Mouse (Mus musculus) embryonic facial prominence, embryonic 11.5 days (tissue): ENCODE measurements around the gene Cpt1c. TPM values are rescaled to one million over a fixed set of nuclear protein-coding genes. Genes with fewer than 3 reads are reported as not detected.

Experiments
- ATAC-seq: fragments of 200-750 bp; cut with Nextera tagmentation; replicated peaks from 2 replicates; pipeline ENCODE4 v1.8.0; 2017; ENCODE audit warnings: low read depth; ENCODE audit not compliant: insufficient number of reproducible peaks, low FRiP score, low TSS enrichment
- DNase-seq: peaks from one replicate; pipeline ENCODE4 v3.0.0-alpha.2; 2015; ENCODE audit warnings: low spot score
- H3K27ac ChIP-seq: fragments of 300-500 bp; sonication (generic); replicated peaks from 2 replicates; pipeline ENCODE4 v1.5.1; 2014; ENCODE audit warnings: mild to moderate bottlenecking, low read depth, low read length, control low read depth
- H3K27me3 ChIP-seq: fragments of 300-500 bp; sonication (generic); 2 replicates; pipeline ENCODE4 v1.6.1; 2014; ENCODE audit warnings: mild to moderate bottlenecking, low read length, moderate library complexity, mixed read lengths; ENCODE audit not compliant: control insufficient read depth, insufficient read depth
- H3K36me3 ChIP-seq: fragments of 300-500 bp; sonication (generic); replicated peaks from 2 replicates; pipeline ENCODE4 v1.6.1; 2014; ENCODE audit warnings: low read depth, mild to moderate bottlenecking, low read length, moderate library complexity, mixed read lengths; ENCODE audit not compliant: control insufficient read depth, insufficient read depth
- H3K4me1 ChIP-seq: fragments of 300-500 bp; sonication (generic); 2 replicates; pipeline ENCODE4 v1.6.1; 2014; ENCODE audit warnings: low read length, mixed read lengths; ENCODE audit not compliant: control insufficient read depth, insufficient read depth
- H3K4me2 ChIP-seq: fragments of 300-500 bp; sonication (generic); 2 replicates; pipeline ENCODE4 v1.6.1; 2014; ENCODE audit warnings: low read depth, mild to moderate bottlenecking, control low read depth, low read length, moderate library complexity
- H3K4me3 ChIP-seq: fragments of 300-500 bp; sonication (generic); 2 replicates; pipeline ENCODE4 v1.5.1; 2014; ENCODE audit warnings: low read depth, low read length, control low read depth
- H3K9ac ChIP-seq: fragments of 300-500 bp; sonication (generic); replicated peaks from 2 replicates; pipeline ENCODE4 v1.6.1; 2014; ENCODE audit warnings: mild to moderate bottlenecking, control low read depth, low read length
- H3K9me3 ChIP-seq: fragments of 300-500 bp; sonication (generic); replicated peaks from 2 replicates; pipeline ENCODE4 v1.6.1; 2016; ENCODE audit warnings: mild to moderate bottlenecking, low read length, inconsistent platforms, mixed read lengths; ENCODE audit not compliant: control insufficient read depth
- WGBS: fragments of 180-500 bp; shearing (Covaris S2); extraction: QIAGEN DNeasy Blood & Tissue Kit; methylation state at CpG from one replicate; pipeline ENCODE4 v1.1.7; 2014; 5-methylcytosine and 5-hydroxymethylcytosine counted together
- polyA plus RNA-seq: library from polyadenylated mRNA; unstranded; fragments of >200 nt; fragmentation: Nextera tagmentation; extraction: Ambion mirVana; gene quantifications from 2 replicates; pipeline ENCODE4 v1.2.1, GENCODE M21; 2014

Gene Cpt1c
- polyA plus RNA-seq, 1 experiment from 2014 or later = 14.3 TPM

DNA sequence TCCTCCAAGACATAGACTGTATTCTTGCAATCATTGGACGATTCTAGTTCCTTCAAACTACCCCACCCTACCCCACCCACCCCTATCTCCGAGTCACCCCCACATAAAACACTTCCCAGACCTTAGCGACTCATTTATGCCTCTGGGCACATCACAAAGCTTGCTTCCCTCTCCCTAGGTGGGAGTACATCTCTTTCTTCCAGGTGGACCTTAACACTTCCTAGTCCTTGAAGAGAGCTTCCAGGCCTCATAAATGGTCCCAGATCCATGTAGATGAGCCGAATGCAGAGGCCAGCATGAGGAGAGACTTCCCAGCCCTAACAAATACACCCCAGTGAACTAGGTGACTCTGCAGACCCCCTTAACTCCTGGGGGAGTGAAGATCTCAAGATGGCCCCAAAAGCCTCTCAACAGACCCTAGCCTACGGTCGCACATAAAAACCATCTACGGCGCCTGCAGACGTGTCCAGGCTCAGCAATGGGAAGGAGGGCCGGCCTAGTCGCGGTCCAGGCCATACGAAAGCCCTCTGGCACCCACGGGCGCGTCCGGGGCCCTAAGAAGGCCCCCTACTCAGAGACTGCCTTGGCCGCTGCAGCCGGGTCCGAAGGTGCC is 40.8 kb upstream of the Cpt1c start:
- Histone ChIP-seq H3K9ac (peak overlapping the region; percentile 96), H3K4me2 (peak overlapping the region; percentile 71), H3K9me3 (no peaks in the 10 kb centered on the region), H3K4me1 (peaks cover 2% of the 10 kb centered on the region; the same call in 1 of the 2 replicates), H3K36me3 (peaks cover 9% of the 10 kb centered on the region), H3K27ac (peak overlapping the region; percentile 72; the same call in 1 of the 2 replicates), H3K4me3 (peak overlapping the region; percentile 99), H3K27me3 (no peaks in the 10 kb centered on the region)
- ATAC-seq = no peak
- WGBS = 2% methylated on average over 20 of the region's 20 CpGs
- no peak for DNase-seq

DNA sequence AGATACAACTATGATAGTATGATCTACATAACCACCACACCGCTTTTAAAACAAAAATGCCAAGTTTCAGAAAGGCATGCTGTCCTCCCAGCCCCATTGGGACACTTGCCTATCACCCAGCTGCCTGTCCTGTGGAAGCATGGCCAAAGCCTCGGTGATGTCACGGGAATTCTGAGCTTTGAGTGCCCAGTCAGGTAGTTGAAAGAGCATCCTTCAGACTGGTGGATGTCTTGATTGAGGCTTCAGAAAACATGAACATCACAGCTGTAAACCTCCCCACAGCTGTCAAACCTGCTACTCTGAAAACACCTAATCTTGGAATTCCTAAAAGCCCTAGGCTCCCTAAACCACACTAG is 39.4 kb upstream of the Cpt1c start:
- WGBS = 92% methylated on average over 3 of the region's 3 CpGs
- no peak overlapping the region for H3K4me3 ChIP-seq
- no peak overlapping the region for H3K9ac ChIP-seq
- no peak overlapping the region for H3K4me2 ChIP-seq
- no peaks in the 10 kb centered on the region for H3K27me3 ChIP-seq
- H3K4me1 ChIP-seq = peaks cover 2% of the 10 kb centered on the region; the same call in 1 of the 2 replicates
- ATAC-seq (no peak), DNase-seq (no peak)
- H3K27ac ChIP-seq = no peak overlapping the region
- peaks cover 9% of the 10 kb centered on the region for H3K36me3 ChIP-seq
- no peaks in the 10 kb centered on the region for H3K9me3 ChIP-seq

DNA sequence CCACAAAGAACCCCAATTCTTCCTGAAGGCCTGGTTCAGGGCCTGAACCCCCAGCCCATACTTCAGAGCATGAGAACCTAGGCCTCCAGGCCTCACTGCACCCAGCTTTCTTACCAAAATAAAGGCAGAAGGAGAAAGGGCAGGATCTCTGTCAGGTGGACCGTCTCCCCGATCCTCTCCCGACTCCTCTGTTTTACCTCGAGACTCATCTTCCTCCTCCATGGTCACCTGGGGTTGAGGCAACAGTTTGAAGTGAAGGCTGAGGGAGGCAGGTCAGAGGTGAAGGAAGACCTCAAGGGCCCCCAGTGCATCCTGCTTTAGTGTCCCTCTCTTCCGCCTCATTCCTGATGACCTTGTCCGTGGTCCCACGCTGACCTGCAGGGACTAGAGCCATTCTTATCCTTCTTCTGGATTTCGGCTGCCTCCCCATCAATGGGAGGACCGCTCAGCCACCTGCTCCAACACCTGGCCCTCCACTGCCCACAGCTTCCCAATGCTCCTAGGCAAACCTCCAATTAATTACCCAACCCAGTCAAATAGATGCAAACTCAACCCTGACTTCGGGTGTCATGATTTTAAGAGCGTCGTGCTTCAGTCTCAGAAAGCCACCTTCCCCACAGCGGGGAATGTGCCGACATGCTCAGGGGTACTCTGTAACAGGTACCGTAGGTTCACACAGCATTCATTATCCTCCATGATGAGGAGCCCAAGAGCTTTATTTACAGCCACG is 38.9 kb upstream of the Cpt1c start:
- Histone ChIP-seq H3K9ac (no peak overlapping the region), H3K27me3 (no peaks in the 10 kb centered on the region), H3K27ac (no peak overlapping the region), H3K36me3 (peaks cover 9% of the 10 kb centered on the region), H3K4me3 (no peak overlapping the region), H3K9me3 (no peaks in the 10 kb centered on the region), H3K4me1 (peaks cover 2% of the 10 kb centered on the region; the same call in 1 of the 2 replicates), H3K4me2 (no peak overlapping the region)
- no peak for DNase-seq
- 95% methylated on average over 16 of the region's 16 CpGs for WGBS
- ATAC-seq = no peak

DNA sequence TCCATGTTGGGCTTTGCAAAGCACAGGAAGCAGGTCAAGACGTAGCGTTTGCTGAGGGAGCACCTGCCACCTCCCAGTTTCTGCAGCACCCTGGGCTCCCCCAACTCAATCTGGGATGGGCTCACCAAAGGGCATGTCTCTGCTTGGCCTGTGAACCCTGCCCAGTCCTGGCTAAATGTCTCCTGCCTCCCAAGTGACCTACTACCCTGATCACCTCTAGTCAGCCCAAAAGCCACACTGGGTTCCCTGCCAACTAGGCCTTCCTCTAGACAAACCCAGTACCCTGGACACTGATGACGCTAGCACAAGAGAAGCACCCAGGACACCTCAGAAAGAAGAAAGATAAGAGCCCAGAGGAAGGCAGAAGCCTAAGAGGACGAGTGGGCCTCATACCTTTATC is 38.2 kb upstream of the Cpt1c start:
- 92% methylated on average over 4 of the region's 4 CpGs for WGBS
- ATAC-seq = no peak
- no peak overlapping the region for H3K4me3 ChIP-seq

DNA sequence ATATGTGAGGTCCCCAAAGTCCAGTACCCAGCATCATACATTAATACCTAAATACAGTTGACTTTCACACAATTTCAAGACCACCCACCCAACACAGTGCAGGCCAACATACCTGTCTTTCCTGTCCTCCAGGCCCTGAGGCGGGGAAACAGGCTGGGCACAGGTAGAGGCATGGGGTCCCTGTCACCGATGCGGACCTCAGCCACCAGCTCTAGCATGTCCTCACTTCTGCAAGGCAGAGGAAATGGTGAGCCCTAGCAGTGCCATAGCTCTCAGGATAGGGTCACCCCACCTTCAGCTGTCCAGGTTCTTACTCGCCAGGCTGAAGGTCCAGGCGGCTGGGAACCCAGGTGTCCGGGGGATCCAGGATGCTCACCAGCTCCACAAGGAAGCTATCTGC is 37.4 kb upstream of the Cpt1c start:
- Histone ChIP-seq H3K36me3 (peaks cover 24% of the 10 kb centered on the region), H3K9ac (no peak overlapping the region), H3K9me3 (no peaks in the 10 kb centered on the region), H3K27ac (no peak overlapping the region), H3K4me2 (no peak overlapping the region), H3K4me1 (peaks cover 2% of the 10 kb centered on the region; the same call in 1 of the 2 replicates), H3K4me3 (no peak overlapping the region), H3K27me3 (no peaks in the 10 kb centered on the region)
- DNase-seq (no peak), ATAC-seq (no peak)
- 95% methylated on average over 6 of the region's 6 CpGs for WGBS

More for the DNA sequence above, 38.2 kb upstream of the Cpt1c start:
- H3K4me2 ChIP-seq = no peak overlapping the region
- no peak for DNase-seq
- H3K4me1 ChIP-seq = peaks cover 2% of the 10 kb centered on the region; the same call in 1 of the 2 replicates
- no peak overlapping the region for H3K9ac ChIP-seq
- H3K27me3 ChIP-seq = no peaks in the 10 kb centered on the region
- no peaks in the 10 kb centered on the region for H3K9me3 ChIP-seq
- peaks cover 16% of the 10 kb centered on the region for H3K36me3 ChIP-seq
- no peak overlapping the region for H3K27ac ChIP-seq

DNA sequence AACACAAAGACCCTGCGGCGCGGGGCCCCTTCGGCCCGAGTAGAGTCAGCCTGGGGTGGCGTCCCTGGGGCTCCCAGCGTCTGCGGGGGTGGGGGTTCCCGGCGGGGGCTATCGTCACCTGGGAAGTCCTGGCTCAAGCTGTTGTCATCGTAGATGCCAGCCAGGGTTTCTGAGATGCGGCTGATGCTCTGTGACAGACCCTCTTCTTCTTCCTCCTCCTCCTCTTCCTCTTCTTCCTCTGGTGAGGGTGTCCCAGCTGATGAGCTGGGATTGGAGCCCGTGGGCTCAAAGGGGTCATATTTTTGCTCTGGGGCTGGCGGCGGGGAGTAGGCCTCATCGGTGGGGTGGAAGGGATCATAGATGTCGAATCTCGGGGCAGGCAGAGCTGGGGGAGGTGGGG is 33.8 kb upstream of the Cpt1c start:
- Histone ChIP-seq H3K4me1 (no peaks in the 10 kb centered on the region), H3K4me2 (no peak overlapping the region), H3K9ac (no peak overlapping the region), H3K36me3 (peaks cover 44% of the 10 kb centered on the region), H3K27me3 (no peaks in the 10 kb centered on the region), H3K9me3 (no peaks in the 10 kb centered on the region), H3K27ac (no peak overlapping the region), H3K4me3 (no peak overlapping the region)
- ATAC-seq (no peak), DNase-seq (no peak)
- 93% methylated on average over 19 of the region's 19 CpGs for WGBS

DNA sequence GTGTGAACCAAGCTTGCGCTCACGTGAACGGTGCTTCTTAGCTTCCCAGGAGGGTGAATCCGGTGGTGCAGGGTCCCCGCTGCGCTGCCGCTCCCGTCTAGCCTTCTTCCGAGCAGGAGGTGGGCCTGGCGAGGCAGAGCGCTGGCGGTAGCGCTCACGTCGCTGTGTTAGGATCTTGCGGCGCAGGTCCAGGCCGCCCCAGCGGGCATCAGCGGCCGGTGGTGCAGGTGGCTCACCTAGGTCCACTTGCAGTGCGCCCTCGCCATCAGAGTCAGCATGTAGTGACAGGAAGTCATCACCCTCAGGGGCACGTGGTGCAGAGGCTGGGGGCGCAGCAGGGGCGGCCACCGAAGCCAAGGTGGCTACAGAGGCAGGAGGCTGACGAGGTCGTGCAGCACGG is 33.2 kb upstream of the Cpt1c start:
- no peak overlapping the region for H3K4me2 ChIP-seq
- H3K9ac ChIP-seq = no peak overlapping the region
- DNase-seq (no peak), ATAC-seq (no peak)
- no peak overlapping the region for H3K27ac ChIP-seq
- no peaks in the 10 kb centered on the region for H3K4me1 ChIP-seq
- peaks cover 49% of the 10 kb centered on the region for H3K36me3 ChIP-seq
- H3K27me3 ChIP-seq = no peaks in the 10 kb centered on the region
- no peak overlapping the region for H3K4me3 ChIP-seq
- WGBS = 94% methylated on average over 30 of the region's 30 CpGs
- H3K9me3 ChIP-seq = no peaks in the 10 kb centered on the region

DNA sequence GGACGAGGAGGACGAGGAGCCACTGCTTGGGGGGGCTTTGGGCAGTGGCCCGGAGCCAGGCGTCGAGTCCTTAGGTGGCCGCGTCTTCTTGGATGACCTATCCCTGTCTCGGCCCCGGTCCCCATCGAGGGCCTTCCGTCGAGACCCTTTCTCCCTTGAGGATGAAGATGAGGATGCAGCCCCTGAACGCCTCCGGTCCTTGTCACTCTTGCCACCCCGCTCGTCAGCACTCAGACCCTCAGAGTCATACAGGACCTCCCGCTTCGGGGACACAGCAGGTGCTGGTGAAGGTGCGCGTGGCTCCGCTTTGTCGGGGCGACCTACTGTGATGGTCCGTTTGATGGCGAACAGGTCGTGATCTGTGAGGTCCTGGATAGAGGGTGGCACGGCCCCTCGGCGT is 32.5 kb upstream of the Cpt1c start:
- no peak overlapping the region for H3K9ac ChIP-seq
- no peaks in the 10 kb centered on the region for H3K27me3 ChIP-seq
- H3K36me3 ChIP-seq = peaks cover 50% of the 10 kb centered on the region
- H3K4me3 ChIP-seq = no peak overlapping the region
- no peaks in the 10 kb centered on the region for H3K4me1 ChIP-seq
- 96% methylated on average over 29 of the region's 29 CpGs for WGBS
- DNase-seq (no peak), ATAC-seq (no peak)
- H3K4me2 ChIP-seq = no peak overlapping the region; the same call in 1 of the 2 replicates
- no peaks in the 10 kb centered on the region for H3K9me3 ChIP-seq
- H3K27ac ChIP-seq = no peak overlapping the region
